Mouse (Mus musculus): Measurements from ENCODE around the gene Lmln.
"Not testable (repeated sequence)": the region's sequence is repeated elsewhere in the genome, so short reads cannot be mapped to it uniquely, and the experiment has no call there.

Lmln gene

GRCm38 (mm10) chr16:33130731-33131130 is 68.4 kb downstream of the Lmln start:
- no peak for DNase-seq (ENCODE audit: extremely low spot score, low spot score)

GRCm38 (mm10) chr16:33133186-33133585 is 70.9 kb downstream of the Lmln start:
- no peak for DNase-seq (ENCODE audit: extremely low spot score, low spot score)

- no peak for DNase-seq (ENCODE audit: extremely low spot score, low spot score)
Observed at GRCm38 (mm10) chr16:33135167-33135566, 72.8 kb downstream of the Lmln start.

GRCm38 (mm10) chr16:33139061-33139460 is 76.7 kb downstream of the Lmln start:
- DNase-seq (ENCODE audit: extremely low spot score, low spot score): not testable (repeated sequence)

- no peak for DNase-seq (ENCODE audit: extremely low spot score, low spot score)
Observed at GRCm38 (mm10) chr16:33141758-33142280, 79.5 kb downstream of the Lmln start.

GRCm38 (mm10) chr16:33143452-33143851 is 81.1 kb downstream of the Lmln start:
- no peak for DNase-seq (ENCODE audit: extremely low spot score, low spot score)

- DNase-seq (ENCODE audit: extremely low spot score, low spot score): no peak
Observed at GRCm38 (mm10) chr16:33146185-33146584, 83.9 kb downstream of the Lmln start.

- no peak for DNase-seq (ENCODE audit: extremely low spot score, low spot score)
Observed at GRCm38 (mm10) chr16:33148135-33148534, 85.8 kb downstream of the Lmln start.

GRCm38 (mm10) chr16:33150875-33151274 is 88.6 kb downstream of the Lmln start:
- not testable (repeated sequence) for DNase-seq (ENCODE audit: extremely low spot score, low spot score)

GRCm38 (mm10) chr16:33151558-33151957 is 89.2 kb downstream of the Lmln start:
- no peak for DNase-seq (ENCODE audit: extremely low spot score, low spot score)

GRCm38 (mm10) chr16:33154992-33155391 is 92.7 kb downstream of the Lmln start:
- peak; percentile 21 for DNase-seq (ENCODE audit: extremely low spot score, low spot score)

GRCm38 (mm10) chr16:33158006-33158405 is 95.7 kb downstream of the Lmln start:
- DNase-seq (ENCODE audit: extremely low spot score, low spot score): no peak

GRCm38 (mm10) chr16:33158590-33159071 is 96.3 kb downstream of the Lmln start:
- DNase-seq (ENCODE audit: extremely low spot score, low spot score): no peak

GRCm38 (mm10) chr16:33159363-33159762 is 97.0 kb downstream of the Lmln start:
- DNase-seq (ENCODE audit: extremely low spot score, low spot score): no peak

- no peak for DNase-seq (ENCODE audit: extremely low spot score, low spot score)
Observed at GRCm38 (mm10) chr16:33163330-33164090, 101.2 kb downstream of the Lmln start.

GRCm38 (mm10) chr16:33166284-33166683 is 104.0 kb downstream of the Lmln start:
- DNase-seq (ENCODE audit: extremely low spot score, low spot score): peak; percentile 26

GRCm38 (mm10) chr16:33167537-33167936 is 105.2 kb downstream of the Lmln start:
- DNase-seq (ENCODE audit: extremely low spot score, low spot score): no peak

- no peak for DNase-seq (ENCODE audit: extremely low spot score, low spot score)
Observed at GRCm38 (mm10) chr16:33169471-33170034, 107.2 kb downstream of the Lmln start.

GRCm38 (mm10) chr16:33170716-33171587 is 108.6 kb downstream of the Lmln start:
- DNase-seq (ENCODE audit: extremely low spot score, low spot score): no peak

GRCm38 (mm10) chr16:33171800-33172199 is 109.5 kb downstream of the Lmln start:
- DNase-seq (ENCODE audit: extremely low spot score, low spot score): no peak

GRCm38 (mm10) chr16:33173151-33173550 is 110.8 kb downstream of the Lmln start:
- DNase-seq (ENCODE audit: extremely low spot score, low spot score): no peak

- DNase-seq (ENCODE audit: extremely low spot score, low spot score): no peak
Observed at GRCm38 (mm10) chr16:33174695-33175094, 112.4 kb downstream of the Lmln start.

Measured in neural tube, embryonic 10.5 days (tissue).